Mouse (Mus musculus) midbrain, embryonic 16.5 days (tissue): Measurements from ENCODE around the gene Zfp65. TPM values are rescaled to one million over a fixed set of nuclear protein-coding genes. Genes with fewer than 3 reads are reported as not detected.

ENCODE experiments used
- polyA plus RNA-seq: library from polyadenylated mRNA; unstranded; fragments of >200 nt; fragmentation: Nextera tagmentation; extraction: Ambion mirVana; gene quantifications from 2 replicates; pipeline ENCODE4 v1.2.1, GENCODE M21; 2015

Gene Zfp65
- polyA plus RNA-seq, 1 experiment from 2014 or later, result 9.3 TPM

Other genes with a start within 250 kb of the Zfp65 start
- 3.0 and 3.1 TPM in 2 replicates for gene Zfp874b, start 244.9 kb downstream of the Zfp65 start, polyA plus RNA-seq
- 11.4 and 12.9 TPM in 2 replicates for gene Zfp58, start 228.6 kb downstream of the Zfp65 start, polyA plus RNA-seq
- gene Gm26965, start 203.0 kb downstream of the Zfp65 start, polyA plus RNA-seq, result 0.40 and 0.50 TPM in 2 replicates
- gene Zfp87, start 203.0 kb downstream of the Zfp65 start, polyA plus RNA-seq, result 35.8 and 38.0 TPM in 2 replicates
- 16.0 and 16.3 TPM in 2 replicates for gene Zfp748, start 175.3 kb downstream of the Zfp65 start, polyA plus RNA-seq
- 5.5 and 5.8 TPM in 2 replicates for gene Zfp729b, start 119.5 kb downstream of the Zfp65 start, polyA plus RNA-seq
- 0.50 TPM in 1 of 2 replicates, not detected in the other for gene Gm49345, start 91.4 kb downstream of the Zfp65 start, polyA plus RNA-seq
- gene Zfp729a, start 91.4 kb downstream of the Zfp65 start, polyA plus RNA-seq, result 2.9 TPM in 2 replicates
- gene Zfp738, start 42.1 kb downstream of the Zfp65 start, polyA plus RNA-seq, result 14.1 and 16.8 TPM in 2 replicates
- 8.5 and 8.9 TPM in 2 replicates for gene Zfp85, start 26.1 kb upstream of the Zfp65 start, polyA plus RNA-seq
- gene Zfp493, start 50.5 kb upstream of the Zfp65 start, polyA plus RNA-seq, result 3.4 and 4.2 TPM in 2 replicates
- 13.3 and 15.0 TPM in 2 replicates for gene Zfp273, start 84.6 kb upstream of the Zfp65 start, polyA plus RNA-seq
- gene Gm10037, start 101.9 kb upstream of the Zfp65 start, polyA plus RNA-seq, result 4.4 and 8.2 TPM in 2 replicates
- not detected in 2 replicates for gene BC048507, start 134.2 kb upstream of the Zfp65 start, polyA plus RNA-seq